Mouse (Mus musculus) small intestine, adult 2 months (tissue): ENCODE data around the gene Celf3. TPM values are rescaled to one million over a fixed set of nuclear protein-coding genes. Genes with fewer than 3 reads are reported as not detected.

Source experiments
- H3K27ac ChIP-seq: fragments of 200-500 bp; 2 replicates; pipeline ENCODE4 v1.5.1; 2012; ENCODE audit warnings: low read depth, low read length, control low read depth, inconsistent platforms; ENCODE audit not compliant: insufficient read depth
- H3K27me3 ChIP-seq: fragments of 200-500 bp; 2 replicates; pipeline ENCODE4 v1.6.1; 2012; ENCODE audit warnings: mild to moderate bottlenecking, moderate library complexity, low read length, inconsistent platforms; ENCODE audit not compliant: control insufficient read depth, insufficient read depth
- H3K36me3 ChIP-seq: fragments of 200-500 bp; 2 replicates; pipeline ENCODE4 v1.6.1; 2012; ENCODE audit warnings: mild to moderate bottlenecking, low read length, control low read depth, inconsistent platforms; ENCODE audit not compliant: control insufficient read depth, insufficient read depth
- H3K4me1 ChIP-seq: fragments of 200-500 bp; 2 replicates; pipeline ENCODE4 v1.6.1; 2012; ENCODE audit warnings: low read length, inconsistent platforms, mixed read lengths; ENCODE audit not compliant: control insufficient read depth, insufficient read depth, insufficient read length
- H3K4me3 ChIP-seq: fragments of 200-500 bp; 2 replicates; pipeline ENCODE4 v1.5.1; 2012; ENCODE audit warnings: low read depth, mild to moderate bottlenecking, control low read depth, inconsistent platforms, low read length, moderate library complexity
- CTCF ChIP-seq: fragments of 200-500 bp; IDR thresholded peaks from 2 replicates; pipeline ENCODE4 v1.5.1; 2012; ENCODE audit warnings: low read depth, mild to moderate bottlenecking, control low read depth, inconsistent platforms, low read length, moderate library complexity, mixed read lengths; ENCODE audit not compliant: insufficient replicate concordance, insufficient read length; ENCODE audit errors: extremely low read depth
- POLR2A ChIP-seq: fragments of 200-500 bp; IDR thresholded peaks from 2 replicates; pipeline ENCODE4 v1.6.1; 2012; ENCODE audit warnings: low read depth, mild to moderate bottlenecking, control low read depth, inconsistent platforms, low read length, moderate library complexity
- WGBS: fragments of 180-500 bp; shearing (Covaris S2); methylation state at CpG from one replicate; pipeline ENCODE4 v1.1.7; 2018; 5-methylcytosine and 5-hydroxymethylcytosine counted together
- polyA plus RNA-seq: library from polyadenylated mRNA; depleted of rRNA; stranded (reverse); fragments of >200 nt; gene quantifications from 2 replicates; pipeline ENCODE4 v1.2.3, GENCODE M21; 2012

The Celf3 gene
- polyA plus RNA-seq, 1 experiment, result 26.1 TPM

DNA sequence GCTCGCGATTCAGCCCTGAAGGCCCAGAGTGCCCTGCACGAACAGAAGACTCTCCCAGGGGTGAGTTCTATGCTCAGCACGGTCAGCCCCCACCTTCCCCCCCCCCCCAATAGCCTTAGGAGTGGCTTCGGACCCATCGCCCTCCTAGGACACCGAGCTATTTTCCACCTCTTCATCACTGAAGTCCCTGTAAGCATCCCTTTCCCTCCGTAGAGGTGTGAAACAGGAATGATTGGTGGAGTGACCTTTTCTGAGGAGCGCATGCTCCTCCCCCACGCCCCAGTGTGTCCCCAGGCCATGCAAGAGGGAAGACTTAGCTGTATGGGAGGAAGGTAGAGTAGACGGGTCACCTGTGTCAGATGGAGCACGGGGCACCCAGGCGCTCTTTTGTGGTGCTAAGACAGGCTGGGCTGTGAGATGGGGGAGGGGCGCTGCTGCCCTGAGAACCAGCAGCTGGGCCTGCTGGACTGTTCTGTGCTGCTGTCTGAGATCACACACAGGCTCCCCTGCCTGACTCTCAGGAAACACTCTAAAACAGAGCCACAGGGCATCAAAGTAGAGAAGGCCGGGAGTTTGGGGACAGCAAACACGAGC, 2.3 kb downstream of the Celf3 start, which contains the start of gene Riiad1:
Gene Riiad1, minus strand, starts transcription at position 51 of the 594 bp plus-strand sequence.
- Histone ChIP-seq H3K27ac (no peak within 1 kb of the TSS), H3K36me3 (no peaks in the 10 kb centered on the region), H3K4me1 (peaks cover 17% of the 10 kb centered on the region; the same call in 1 of the 2 replicates), H3K27me3 (peaks cover 3% of the 10 kb centered on the region; the same call in 1 of the 2 replicates), H3K4me3 (no peak within 1 kb of the TSS)
- WGBS, result 29% methylated on average over 16 of the region's 16 CpGs
- TF ChIP-seq POLR2A (no peak), CTCF (no peak)

DNA sequence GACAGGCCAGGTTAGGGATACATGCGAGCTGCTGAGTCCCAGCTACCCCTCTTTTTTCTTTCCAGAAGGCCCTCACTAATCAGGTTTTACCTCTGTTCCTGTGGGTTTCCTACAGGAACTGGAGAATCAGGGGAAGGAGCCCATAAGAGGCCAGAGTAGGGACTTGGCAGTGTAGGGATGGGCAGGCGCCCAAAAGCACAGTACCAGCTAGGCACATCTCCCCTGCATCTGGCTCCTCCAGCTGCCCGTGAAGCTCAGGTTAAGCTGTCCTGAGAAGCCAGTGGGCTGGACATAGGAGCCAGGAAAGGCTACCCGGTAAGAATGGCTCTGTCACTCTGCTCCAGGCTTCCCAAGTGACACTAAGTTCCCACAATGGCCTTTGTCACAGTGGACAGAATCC, 3.3 kb downstream of the Celf3 start:
- Histone ChIP-seq H3K36me3 (no peaks in the 10 kb centered on the region), H3K4me3 (no peak overlapping the region), H3K4me1 (peaks cover 10% of the 10 kb centered on the region; the same call in 1 of the 2 replicates), H3K27me3 (peaks cover 3% of the 10 kb centered on the region; the same call in 1 of the 2 replicates), H3K27ac (no peak overlapping the region)
- WGBS, result 72% methylated on average over 4 of the region's 4 CpGs
- TF ChIP-seq POLR2A (no peak), CTCF (no peak)

GRCm38 (mm10) chr3:94482764-94483385, 4.8 kb downstream of the Celf3 start:
- no peaks in the 10 kb centered on the region for H3K36me3 ChIP-seq

DNA sequence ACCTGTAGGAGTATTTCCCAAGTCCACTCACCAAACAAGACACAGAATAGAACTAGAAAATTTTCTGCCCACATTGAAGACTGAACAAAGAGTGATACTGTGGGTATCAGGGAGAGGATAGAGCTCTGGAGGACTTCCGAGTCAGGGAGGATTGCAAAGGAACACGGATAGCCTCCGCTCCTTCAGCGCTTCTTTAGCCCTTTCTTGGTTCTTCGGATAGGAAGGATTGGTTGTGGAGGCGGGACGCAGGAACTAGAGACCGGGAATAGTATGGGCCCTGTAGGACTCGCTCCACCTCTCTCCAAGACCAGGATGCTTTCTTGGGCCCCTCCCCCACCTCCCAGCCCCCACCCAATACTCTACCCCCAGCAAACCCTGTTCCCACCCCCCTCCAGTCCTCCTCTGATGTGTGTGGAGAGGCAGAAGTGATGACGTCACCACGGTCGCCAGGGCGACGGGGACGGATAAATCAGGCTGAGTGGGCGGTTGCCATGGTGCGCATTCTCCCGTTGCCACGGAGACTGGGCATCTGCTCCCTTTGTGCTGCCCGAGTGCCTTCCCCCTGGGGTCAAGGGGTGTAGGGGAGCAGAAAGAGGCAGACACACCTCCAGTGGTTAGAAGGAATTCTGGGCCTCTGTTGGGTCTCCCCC, 5.8 kb downstream of the Celf3 start:
- no peak overlapping the region for H3K27ac ChIP-seq
- H3K4me3 ChIP-seq, result no peak overlapping the region
- H3K36me3 ChIP-seq, result no peaks in the 10 kb centered on the region
- no peak for TF ChIP-seq CTCF
- no peak for TF ChIP-seq POLR2A
- H3K4me1 ChIP-seq, result peaks cover 3% of the 10 kb centered on the region; the same call in 1 of the 2 replicates
- 48% methylated on average over 20 of the region's 20 CpGs for WGBS
- peaks cover 3% of the 10 kb centered on the region; the same call in 1 of the 2 replicates for H3K27me3 ChIP-seq

More at GRCm38 (mm10) chr3:94482764-94483385, 4.8 kb downstream of the Celf3 start:
- no peak overlapping the region for H3K27ac ChIP-seq
- WGBS, result 79% methylated on average over 17 of the region's 17 CpGs
- peaks cover 3% of the 10 kb centered on the region; the same call in 1 of the 2 replicates for H3K4me1 ChIP-seq
- H3K4me3 ChIP-seq, result no peak overlapping the region
- TF ChIP-seq CTCF, result no peak
- TF ChIP-seq POLR2A, result no peak
- peaks cover 3% of the 10 kb centered on the region; the same call in 1 of the 2 replicates for H3K27me3 ChIP-seq

- TF ChIP-seq CTCF, result no peak
- TF ChIP-seq POLR2A, result no peak
- Histone ChIP-seq H3K27me3 (no peaks in the 10 kb centered on the region), H3K4me1 (peaks cover 7% of the 10 kb centered on the region; the same call in 1 of the 2 replicates), H3K27ac (no peak overlapping the region), H3K4me3 (no peak overlapping the region), H3K36me3 (no peaks in the 10 kb centered on the region)
- 72% methylated on average over 7 of the region's 7 CpGs for WGBS
Measured at GRCm38 (mm10) chr3:94485922-94486321, 7.8 kb downstream of the Celf3 start.

DNA sequence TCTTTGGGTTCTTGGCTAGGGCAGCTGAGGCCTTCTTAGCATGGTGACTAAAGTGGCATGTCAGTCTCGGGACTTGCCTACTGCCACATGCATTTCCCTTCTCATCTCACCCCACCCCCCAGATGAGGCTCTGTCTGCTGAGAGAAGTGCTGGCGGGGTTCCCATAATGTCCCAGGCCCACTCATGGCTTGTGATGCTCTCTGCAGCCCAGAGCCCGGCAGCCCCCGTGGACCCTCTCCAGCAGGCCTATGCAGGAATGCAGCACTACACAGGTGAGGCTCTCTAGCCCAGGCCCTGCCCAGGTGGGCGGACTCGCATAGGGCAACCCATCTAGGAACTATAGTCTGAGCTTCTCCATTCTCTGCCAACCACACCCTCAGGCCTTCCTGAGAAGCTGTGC, 9.5 kb downstream of the Celf3 start:
- Histone ChIP-seq H3K27ac (no peak overlapping the region), H3K4me1 (peaks cover 5% of the 10 kb centered on the region; the same call in 1 of the 2 replicates), H3K27me3 (no peaks in the 10 kb centered on the region), H3K4me3 (no peak overlapping the region), H3K36me3 (no peaks in the 10 kb centered on the region)
- WGBS, result 65% methylated on average over 6 of the region's 6 CpGs
- no peak for TF ChIP-seq CTCF
- no peak for TF ChIP-seq POLR2A

- peaks cover 22% of the 10 kb centered on the region for H3K36me3 ChIP-seq
Measured at GRCm38 (mm10) chr3:94497162-94497561, 19.1 kb downstream of the Celf3 start.

More at GRCm38 (mm10) chr3:94497162-94497561, 19.1 kb downstream of the Celf3 start:
- Histone ChIP-seq H3K4me1 (no peaks in the 10 kb centered on the region), H3K27me3 (no peaks in the 10 kb centered on the region), H3K4me3 (no peak overlapping the region), H3K27ac (no peak overlapping the region)
- TF ChIP-seq POLR2A (no peak), CTCF (no peak)
- WGBS, result 89% methylated on average over 4 of the region's 4 CpGs
